Mouse (Mus musculus) cerebellum, postnatal 25 days (tissue): ENCODE results near the gene Enox2.
"Not testable (repeated sequence)": the region's sequence is repeated elsewhere in the genome, so short reads cannot be mapped to it uniquely, and the experiment has no call there.

Experiments used
- DNase-seq, 2 experiments: peaks; one replicate each; pipeline ENCODE4 v3.0.0; 2021; ENCODE audit warnings: mixed read lengths in 2 of 2

The Enox2 gene

DNA sequence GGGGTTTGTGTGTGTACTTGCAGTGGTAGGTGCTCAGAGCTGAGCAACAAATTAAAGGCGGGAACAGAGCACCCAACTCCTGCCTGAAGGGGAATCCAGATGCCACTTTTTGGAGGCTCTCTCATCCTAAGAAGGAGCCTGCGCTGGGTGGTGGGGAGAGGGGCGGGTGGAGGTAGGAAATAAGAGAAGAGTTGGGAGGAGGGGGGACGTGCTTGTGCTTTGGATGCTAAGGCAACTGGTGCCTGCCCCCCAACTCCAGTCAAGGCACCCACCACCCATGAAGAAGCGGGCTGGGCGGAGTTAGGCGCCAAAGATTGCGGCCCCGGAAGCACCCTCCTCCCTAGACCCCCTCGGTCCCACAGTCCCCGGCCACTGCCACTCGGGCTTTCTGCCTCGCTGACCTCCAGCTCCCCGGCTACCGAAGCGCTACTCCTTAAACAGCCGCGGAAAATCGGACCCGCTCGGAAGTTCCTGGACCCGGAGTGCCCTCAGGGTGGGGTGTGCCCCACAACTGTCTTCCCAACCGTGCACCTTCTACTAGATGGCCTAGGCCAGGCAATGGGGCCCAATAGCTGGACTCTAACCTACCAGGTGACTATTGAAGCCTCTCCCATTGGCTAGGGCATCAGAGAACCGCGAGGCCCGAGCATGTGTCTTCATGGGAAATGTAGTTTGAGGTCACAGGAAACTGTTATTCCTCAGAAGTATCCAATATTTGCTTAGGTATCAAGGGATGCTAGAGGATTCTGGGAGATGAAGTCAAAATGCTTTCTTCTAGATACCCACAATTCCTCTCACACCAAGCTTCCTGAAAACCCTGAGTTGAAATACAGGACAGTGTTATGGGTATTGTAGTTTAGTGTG, at the start of gene Enox2:
Enox2 (minus strand) TSS at position 560 of the 864 bp plus-strand sequence.
- DNase-seq: peak; percentile 79 to 81

DNA sequence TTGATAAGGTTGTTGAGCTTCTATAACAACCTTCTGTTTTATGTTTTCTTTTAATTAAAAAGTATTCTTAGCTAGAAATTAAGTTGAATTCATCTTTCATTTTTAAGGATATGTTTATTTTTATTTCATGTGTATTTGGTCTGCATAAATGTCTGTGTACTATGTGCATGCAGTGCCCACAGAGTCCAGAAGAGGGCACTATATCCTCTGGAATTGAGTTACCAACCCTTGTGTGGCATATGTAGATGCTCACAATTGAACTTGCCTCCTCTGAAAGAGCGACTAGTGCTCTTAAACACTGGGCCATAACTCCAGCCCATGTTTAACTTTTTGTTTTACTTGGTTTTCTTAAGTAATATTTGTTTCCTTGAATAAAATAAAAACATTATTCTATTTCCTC, 21.4 kb upstream of the Enox2 start:
- peak; percentile 15 to 36 for DNase-seq

DNA sequence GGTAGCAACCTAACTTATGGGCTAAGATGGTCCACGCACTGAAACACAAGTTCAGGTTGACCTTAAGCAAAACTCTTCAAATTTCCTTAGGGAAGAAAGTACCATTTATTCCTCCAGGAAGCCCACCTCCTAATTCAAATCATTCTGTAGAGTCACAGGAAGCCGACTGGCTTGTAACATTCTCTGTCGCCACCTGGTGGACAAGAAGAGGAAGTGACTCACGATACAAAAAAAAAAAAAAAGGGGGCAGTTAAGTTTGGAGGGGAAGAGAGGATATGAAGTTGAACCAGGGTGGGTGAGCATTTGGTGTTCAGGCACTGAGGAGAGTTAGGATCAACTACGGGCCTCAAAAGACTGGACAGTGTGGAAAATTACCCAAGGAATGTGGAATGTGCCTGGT, 18.6 kb upstream of the Enox2 start:
- DNase-seq: peak in 1 of 2 experiments; percentile 3

DNA sequence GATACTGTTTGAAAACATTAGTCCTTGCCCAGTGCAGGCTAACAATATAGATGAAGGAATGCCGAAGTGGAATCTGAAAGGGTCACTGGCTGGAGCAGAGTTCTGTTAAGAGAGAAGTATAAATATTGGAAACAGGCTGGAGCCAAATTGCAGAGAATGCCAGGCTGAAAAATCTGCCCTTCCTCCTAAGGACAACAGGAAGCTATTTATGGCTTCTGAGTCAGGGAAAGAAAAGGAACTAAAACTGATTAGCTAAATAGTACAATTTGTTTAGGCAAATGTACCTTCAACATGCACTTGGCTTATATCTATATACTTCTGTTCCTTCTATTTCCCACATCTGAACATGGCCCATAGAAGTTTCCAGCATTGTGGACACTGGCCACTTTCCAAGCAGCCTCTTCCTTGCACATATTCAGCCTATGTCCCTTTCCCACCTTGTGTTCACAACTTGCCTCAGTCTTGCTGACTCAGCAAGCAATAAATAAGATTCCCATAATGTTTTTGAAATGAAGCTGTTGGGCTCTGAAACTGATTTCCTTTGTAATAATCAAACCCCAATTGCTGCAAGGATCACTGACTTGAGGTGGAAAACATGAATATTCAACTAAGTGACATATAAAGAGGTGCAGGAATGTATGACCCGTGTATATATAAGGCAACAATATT, 8.0 kb downstream of the Enox2 start:
- no peak for DNase-seq

DNA sequence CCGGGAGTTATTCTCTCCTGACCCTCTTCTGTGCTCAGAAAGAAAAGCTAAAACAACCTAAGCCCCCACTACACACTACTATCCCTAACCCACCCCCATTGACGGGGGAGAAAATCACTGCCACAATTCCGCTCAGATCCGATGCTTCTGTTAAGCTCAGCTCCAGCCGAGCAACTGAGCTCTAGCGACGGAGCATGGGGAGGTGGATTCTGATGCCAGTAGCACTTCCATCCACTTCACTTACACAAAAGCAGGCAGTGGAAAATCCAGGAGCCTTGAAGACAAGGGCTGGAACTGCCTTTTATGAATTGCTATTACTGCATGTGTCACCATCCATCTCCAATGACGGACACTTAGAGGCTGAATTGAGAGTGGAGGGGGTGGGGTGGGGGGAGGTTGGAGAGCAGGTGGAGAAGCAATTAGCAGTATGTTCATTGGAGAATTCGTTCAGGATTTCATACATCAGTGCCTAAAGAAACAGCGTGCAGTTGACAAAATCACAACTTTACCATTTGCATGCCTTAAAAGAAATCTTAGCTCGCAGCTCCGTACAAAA, 14.5 kb downstream of the Enox2 start:
- peak; percentile 30 to 36 for DNase-seq

DNA sequence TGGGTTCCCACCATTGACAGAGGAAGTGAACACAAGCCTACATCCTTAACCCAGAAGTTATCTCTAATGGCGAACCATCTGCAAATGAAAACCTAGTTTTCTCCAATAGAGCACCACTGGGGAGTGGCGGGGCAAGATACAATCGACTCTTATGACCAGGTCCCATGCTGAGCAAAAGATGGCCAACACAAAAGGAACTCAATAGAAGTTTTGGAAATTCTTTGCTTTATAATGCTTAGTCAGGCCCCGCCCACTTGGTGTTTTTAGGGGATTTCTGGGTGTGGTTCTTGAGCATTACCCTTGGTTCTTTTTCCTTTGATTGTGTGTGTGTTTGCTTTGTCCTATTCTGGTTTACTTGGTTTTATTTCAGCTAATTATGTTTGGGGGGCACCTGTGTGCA, 37.2 kb downstream of the Enox2 start:
- DNase-seq: no peak

DNA sequence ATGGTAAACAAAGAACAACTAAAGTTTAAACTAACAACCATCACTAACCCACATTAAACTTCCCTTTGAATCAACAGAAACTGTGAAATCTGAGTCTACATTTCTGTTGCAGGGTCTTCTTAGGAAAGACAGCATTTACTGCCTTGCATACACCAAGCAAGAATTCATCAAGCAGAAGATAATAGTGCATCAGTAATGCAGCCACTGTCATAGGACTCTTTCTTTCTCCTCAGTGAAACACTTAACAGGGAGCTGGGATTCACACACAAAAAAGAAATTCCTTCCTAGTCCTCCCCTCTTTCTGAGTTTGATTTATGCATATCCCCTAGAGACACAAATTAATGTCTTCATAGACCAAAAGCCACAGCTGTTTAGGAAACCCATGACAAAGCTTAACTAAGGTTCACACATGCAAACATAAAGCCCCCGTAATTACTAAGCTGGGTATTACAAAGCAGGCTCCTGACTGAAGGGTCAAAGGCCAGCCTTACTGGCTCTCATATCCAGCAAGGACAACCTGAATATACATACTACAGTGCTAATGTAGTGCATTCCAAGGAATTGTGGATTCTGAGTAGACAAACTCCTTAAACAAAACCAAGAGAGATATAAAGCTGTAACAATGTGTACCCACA, 62.1 kb downstream of the Enox2 start:
- no peak for DNase-seq

DNA sequence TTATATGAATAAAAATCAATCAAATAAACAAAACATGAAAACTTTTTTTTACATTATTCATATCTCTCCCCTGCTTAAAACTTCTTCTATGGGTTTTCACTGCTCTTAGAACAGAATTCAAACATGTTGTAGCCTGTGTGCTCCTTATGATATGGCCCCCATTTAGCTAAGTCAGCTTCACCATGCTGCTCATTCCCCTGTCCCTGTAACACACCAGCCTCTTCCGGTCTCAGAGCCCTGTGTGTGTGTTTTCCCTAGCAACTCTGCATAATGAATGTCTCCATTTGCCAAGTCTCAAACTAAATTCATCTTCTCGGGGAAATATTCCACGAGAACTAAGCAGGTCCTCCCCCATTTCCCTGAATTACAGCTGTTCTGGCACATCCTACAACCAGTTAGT, 71.6 kb downstream of the Enox2 start:
- no peak for DNase-seq

DNA sequence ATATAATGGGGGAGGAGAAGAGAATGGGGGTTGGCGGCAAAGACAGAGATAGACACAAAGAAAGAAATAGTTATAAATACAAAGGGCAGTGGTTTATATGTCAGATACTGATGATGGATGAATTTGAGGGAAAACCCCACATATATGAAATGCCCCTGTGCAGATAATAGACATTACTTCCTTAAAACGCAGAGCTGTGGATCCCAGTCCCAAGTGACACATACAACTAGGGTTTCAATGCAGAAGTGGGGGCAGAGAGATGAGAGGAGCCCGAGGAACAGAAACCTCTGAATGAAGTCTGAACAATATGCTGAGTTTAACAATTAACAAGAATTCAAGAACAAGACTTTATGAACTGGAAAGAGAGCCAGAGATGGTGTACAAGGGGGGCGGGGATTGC, 91.7 kb downstream of the Enox2 start:
- DNase-seq: no peak

DNA sequence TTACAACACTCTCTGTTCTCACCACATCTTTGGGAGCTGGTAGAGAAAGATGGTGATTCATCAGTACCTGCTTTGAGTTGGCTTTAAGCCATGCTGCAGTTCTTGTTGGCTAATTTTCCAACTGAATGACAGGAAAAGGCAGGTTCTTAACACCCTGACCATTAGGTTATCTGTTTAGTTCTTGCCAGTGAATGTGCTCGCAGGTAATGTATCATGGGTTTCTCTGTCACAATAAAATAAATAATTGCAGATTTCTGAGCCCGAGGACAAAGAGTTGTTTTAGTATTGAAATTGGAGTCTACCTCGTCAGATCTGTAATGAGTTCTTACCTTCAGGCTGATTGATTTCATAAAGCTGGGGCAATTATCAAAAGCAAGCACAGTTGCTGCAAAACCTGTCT, 106.9 kb downstream of the Enox2 start:
- DNase-seq: no peak

DNA sequence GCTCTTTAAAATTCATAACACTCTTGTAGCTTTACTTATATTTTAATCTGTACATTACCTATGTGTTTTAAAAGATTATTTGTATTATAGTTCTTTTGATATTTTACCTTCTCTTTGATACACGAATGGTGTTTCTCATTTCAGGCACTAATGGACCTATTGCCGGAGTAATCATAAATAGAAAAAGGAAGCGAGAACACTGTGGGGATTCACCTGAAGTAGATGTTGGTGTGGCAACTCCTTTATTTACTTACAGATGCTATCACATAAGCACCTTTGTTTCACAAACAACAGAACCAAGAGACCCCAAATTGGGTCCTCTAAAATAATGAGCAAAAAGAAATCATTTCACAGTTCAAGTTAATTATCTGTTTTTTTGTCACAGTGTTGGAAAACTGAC, 109.4 kb downstream of the Enox2 start:
- no peak for DNase-seq

DNA sequence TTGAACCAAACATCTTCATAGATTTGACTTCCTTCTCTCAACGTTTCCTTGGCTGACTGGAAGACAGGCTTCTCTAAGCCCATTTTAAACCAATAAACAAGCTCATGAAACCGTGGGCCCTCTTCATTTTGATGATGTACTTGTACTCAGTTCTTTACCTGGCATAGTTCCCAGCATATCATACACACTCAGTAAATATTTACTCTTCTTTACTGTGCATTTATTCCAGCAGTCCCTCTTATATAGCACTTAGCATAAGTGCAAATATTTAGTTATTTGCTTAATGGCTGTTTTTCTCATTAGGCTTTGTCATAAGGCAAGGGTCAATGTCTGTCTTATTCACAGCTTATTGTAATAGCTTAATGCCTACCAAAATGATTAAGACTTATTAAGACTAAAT, 133.8 kb downstream of the Enox2 start:
- DNase-seq: no peak

DNA sequence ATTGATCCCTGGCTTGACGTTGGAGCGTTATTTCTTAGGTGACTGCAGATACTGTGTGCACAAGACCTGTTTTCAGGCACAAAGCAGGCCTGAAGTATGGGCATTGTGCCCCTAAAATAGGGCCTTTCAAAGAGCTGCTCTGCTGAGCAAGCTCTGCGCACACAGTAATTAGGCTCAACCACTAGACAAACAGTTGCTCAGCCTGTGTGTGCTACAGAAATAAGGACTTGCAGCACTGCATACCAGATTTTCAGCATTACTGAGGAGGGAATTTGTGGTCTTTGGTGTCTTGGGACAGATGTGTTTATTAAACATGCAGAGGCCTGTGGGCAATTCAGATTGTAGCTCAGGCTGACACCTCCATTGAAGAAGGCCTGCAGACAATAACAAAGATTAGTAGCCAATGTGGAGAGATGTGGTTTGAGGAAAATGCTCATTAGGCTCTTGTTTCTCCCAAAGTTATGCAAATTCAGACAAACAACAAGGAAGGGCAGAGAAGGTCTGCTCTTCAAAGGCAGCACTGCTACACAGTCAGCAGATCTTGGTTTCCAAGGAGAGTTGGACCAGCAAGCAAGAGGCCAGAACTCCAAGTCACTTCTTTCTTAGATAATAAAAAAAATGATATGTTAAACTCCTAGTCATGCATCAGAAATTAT, 163.2 kb downstream of the Enox2 start:
- DNase-seq: no peak

DNA sequence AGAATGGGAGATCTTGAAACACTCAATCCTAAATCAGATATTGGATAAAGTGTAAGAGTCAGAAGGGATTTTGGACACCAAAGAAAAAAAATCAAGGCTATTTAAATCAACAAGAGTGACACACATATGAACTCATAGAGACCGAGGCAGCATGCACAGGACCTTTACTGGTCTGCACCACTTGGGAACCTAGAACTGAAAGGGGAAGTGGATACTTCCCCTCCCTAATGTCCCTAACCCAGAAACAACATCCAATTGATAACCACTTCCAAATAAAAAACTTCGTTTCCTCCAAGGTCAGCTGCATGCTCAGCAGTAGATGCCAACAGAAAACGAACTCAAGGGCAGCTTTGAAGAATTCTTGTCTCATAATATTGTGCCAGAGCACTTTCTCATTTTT, 171.6 kb downstream of the Enox2 start:
- no peak for DNase-seq

DNA sequence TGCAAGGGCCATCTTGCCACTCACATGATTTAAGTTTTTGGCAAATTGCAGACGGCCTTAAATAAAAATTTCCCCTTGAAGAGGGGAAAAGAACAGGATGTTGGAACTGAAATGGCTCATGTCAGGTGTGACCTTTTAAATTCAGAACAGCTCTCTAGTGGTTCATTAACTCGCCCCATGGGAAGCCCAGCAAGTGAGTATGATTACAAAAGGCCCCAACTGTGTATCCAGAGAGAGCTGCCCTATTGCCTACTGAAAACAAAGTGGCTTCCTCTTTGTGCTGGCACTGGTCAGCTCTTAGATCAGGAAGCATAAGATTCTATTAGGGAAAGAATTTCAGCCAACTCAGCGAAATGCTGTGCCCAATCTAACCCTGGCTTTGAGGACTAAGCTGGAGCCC, 175.6 kb downstream of the Enox2 start:
- peak in 1 of 2 experiments; percentile 27 for DNase-seq

DNA sequence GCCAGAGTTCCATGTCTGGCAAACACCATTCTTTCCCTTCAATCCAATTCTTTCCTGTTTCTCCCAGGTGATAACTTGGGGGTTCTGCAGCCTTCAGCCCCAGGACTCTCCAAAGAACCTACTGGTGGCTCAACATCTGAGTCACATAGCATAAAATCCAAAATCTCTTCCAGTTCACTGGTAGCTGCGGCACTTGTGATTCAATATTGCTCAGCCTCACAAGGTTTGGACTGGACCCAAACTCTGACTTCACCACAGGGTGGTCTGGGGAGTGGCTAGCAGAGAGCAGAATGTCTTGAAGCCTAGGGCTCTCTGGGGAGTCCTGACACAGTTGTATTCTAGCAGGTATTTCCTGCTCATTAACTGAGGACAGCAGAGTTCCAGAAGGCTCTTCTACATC, 187.5 kb downstream of the Enox2 start:
- DNase-seq: not testable (repeated sequence)

DNA sequence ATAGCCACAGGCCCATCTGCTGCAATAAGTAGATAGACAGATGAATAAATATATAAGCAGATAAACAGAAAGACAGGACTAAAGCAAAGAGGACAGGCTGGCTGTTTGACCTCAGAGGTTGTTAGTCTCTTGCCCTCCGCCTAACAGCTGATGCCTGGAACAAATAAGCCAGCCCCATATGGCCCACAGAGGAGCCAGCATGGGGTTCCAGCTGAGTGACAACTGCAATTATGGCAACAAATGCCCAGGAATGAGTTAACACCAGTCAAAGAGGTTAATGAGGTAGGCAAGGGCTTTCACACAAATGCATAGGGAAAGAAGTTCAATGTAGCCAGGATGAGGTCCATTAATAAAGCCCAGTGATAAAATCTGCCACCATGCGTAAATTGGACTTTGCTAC, 191.8 kb downstream of the Enox2 start:
- no peak for DNase-seq

DNA sequence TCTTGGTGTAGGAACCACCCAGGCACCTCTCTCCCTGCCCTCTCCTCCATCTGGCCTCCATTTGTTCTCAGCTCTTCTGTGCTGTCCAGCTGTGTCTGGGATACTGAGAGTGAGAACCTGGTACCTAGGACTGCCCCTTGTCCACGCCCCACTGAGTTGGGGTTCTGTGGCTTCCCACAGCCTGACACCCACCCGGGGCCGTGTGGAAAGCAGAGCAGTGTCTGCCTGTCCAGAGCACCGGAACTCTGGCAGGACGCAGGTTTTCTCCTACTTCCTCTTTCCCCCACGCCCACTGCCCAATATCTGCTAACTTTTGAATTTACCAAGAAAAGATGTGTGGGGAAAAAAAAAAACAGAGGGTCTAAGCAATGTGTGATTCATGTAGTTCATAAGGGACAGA, 213.0 kb downstream of the Enox2 start:
- DNase-seq: no peak

DNA sequence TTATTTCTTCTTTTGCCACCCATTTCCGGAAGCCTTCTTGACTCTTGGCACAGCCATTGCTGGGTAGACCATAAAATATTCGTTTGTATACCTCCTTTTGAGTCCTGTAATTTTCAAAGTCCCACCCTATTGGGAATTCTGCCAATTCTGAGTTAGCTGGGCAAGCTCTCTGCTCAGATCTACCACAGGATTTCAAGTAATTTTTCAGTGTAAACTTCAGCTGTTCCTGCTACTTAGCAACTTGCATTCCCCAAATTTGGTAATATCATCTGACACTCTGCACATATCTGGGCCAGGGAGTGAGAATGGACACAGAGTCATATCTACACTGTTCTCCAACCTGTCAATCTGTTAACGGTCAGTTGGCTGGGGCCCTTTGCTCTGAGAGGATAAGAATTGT, 214.5 kb downstream of the Enox2 start:
- no peak for DNase-seq

DNA sequence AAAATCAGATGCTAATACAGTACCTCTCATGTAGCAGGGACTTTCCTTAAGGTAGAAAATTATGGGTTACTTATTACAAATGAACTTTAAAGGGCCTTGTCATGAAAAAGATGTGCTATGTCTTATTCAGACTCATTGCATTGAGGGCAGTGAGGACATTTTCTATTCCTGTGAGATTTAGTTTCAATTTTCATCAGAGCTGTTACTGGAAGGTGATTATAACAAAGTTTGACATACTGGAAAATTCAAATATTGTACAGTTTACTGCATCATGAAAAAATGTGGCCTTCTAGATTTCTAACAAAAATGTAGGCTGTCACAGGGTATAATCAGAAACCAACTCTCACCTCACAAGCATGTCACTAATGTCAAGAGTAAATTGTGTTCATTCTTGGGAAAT, 242.9 kb downstream of the Enox2 start:
- no peak for DNase-seq

DNA sequence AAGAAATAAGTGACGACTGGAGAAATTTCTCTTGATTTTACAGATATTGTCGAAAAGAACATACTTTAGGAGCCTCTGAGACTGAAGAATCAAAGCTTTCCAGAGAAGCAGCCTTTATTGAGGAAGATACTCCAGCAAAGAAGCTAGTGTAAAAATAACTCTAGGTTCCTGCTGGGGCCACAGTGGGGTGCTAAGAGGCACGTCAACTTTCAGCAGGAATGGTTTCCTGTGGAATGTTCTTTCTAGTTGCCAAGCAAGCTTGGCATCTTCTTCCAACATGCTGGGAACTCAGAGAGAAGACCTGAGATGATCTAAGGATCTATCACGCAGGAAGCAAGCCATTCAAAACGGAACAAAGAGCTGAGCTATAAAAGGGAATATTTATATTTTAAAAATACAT, 278.3 kb downstream of the Enox2 start:
- DNase-seq: peak; percentile 20 to 53

DNA sequence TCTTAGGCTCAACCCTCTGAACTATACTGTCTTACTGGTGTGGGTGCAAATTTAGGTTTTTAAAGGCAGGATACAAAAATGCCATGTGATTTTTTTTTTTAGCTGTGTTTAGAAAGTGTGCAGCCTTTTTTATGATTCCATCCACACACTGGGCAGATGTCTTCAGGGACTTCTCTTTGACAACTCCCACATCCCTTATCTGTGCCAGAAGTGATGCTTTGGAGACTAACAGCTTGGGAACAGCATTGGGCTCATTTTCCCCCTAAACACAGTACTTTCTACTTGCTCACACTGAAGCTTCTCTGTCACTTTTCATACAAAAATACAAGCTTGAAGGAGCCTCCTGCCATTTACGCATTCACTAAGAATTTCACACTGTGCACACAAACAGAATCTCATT, 282.4 kb downstream of the Enox2 start:
- no peak for DNase-seq

DNA sequence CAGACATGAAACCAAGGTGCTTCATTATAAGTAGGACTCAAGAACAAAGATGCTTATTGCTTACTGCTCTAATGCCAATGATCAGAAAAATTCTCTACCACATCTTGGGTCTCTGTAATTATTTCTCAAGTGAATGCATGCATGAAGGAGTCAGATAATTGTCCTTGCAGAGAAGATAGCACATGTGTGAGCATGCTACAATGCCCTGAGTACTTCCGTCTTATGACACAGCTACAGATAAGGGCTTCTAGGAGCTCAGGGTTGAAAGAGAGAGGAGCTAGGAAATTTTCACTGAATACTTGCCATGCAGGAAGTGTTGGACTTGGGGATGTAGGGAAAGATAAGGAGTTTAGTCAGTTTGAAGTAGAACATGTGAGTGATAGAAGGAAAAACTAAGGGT, 285.2 kb downstream of the Enox2 start:
- no peak for DNase-seq
